Mouse (Mus musculus): ENCODE results near the gene Pacsin2.

DNA sequence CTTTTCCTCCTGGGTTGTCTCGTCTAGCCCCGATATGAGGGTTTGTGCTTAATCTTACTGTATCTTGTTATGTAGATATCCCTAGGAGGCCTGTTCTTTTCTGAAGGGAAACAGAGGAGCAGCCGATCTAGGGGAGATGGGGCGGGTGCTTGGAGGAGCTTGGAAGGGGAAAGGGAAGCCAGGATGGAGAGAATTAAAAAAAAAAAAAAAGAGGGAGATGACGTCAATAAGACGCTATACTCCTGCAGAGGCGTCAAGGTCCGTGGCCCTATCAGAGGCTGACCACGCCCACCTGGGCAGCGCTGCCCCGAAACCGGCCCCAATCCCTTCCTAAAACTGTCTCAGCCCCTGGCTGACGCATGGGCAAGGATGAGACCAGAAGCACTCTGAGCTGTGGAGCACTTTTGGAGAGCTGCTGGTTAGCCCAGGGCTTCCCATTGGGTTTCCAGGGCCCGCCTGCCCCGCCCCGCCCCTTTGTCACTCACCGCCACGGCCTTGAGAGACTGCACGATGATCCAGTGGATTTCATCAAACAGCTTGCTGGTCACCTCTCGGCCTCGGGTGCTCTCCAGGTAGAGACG, 31.5 kb upstream of the Pacsin2 start:
- no peak for TF ChIP-seq CTCF (conservative IDR thresholded peaks at IDR 0.05 in 1 of 2, IDR thresholded peaks at IDR 0.05 in 1 of 2; ENCODE audit: low read depth in 2 of 2, low read length in 2 of 2)
- no peak for TF ChIP-seq JUND (conservative IDR thresholded peaks at IDR 0.05; ENCODE audit: low read depth, low read length)
- TF ChIP-seq SIN3A (IDR thresholded peaks at IDR 0.05; ENCODE audit: low read length) = no peak
- no peak for TF ChIP-seq USF1 (IDR thresholded peaks at IDR 0.05; ENCODE audit: low read depth, low read length)
- TF ChIP-seq ZC3H11A (IDR thresholded peaks at IDR 0.05; ENCODE audit: low read depth, low read length) = no peak
- no peak for TF ChIP-seq NELFE (IDR thresholded peaks at IDR 0.05; ENCODE audit: low read depth, low read length)
- TF ChIP-seq CHD2 (IDR thresholded peaks at IDR 0.05; ENCODE audit: low read length) = no peak
- TF ChIP-seq HCFC1 (IDR thresholded peaks at IDR 0.05; ENCODE audit: low read depth, low read length) = no peak
- no peak for TF ChIP-seq BHLHE40 (IDR thresholded peaks at IDR 0.05; ENCODE audit: low read depth, low read length)

All from CH12.LX (cell line).